Mouse (Mus musculus) C2C12 (cell line): ENCODE measurements at regions not wholly inside any gene's neighbourhood (a gene's known extent, or its start where the extent isn't known, plus 50 kb on each side); places are given as distances from the start of the nearest gene placed in this dataset.

Experiments
- CTCF ChIP-seq: IDR thresholded peaks from one replicate; pipeline ENCODE4 v1.5.1; 2011; ENCODE audit not compliant: control insufficient read depth, insufficient read depth, insufficient read length
- USF1 ChIP-seq: IDR thresholded peaks from one replicate; pipeline ENCODE4 v1.6.1; 2011; ENCODE audit warnings: low read depth, mild to moderate bottlenecking, control low read depth, moderate library complexity

- TF ChIP-seq CTCF: no peak
- no peak for TF ChIP-seq USF1
Observed at GRCm38 (mm10) chr10:126793136-126793535, 108.0 kb downstream of the Atp23 start.
